Mouse (Mus musculus): ENCODE data around the gene Gm5737. TPM values are rescaled to one million over a fixed set of nuclear protein-coding genes. Genes with fewer than 3 reads are reported as not detected.
A peak's percentile ranks its signal among the peaks of the same experiment; 100 is the strongest.

The Gm5737 gene
- polyA plus RNA-seq, 1 experiment from 2014 or later, result not detected

DNA sequence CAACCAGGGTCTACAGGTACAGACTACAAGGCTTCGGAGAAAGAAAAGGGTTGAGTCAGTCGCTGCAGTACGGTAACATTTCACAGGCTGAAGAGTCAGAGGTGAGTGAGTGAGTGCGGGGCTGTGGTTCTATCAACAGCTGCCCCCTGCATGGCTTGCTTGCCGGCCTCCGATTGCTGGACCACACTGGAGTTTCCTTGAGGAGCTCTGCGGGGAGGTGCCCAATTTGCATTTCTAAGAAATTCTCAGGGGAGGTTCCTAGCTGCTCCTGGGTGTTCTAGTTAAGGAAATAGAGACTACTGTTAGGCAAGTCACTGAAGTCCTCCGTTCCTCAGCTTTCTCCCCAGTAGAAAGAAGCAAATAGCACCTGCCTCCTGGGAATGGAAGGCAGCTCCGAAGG, 32.5 kb downstream of the Gm5737 start:
- ATAC-seq (replicated peaks; ENCODE audit: insufficient number of reproducible peaks, low FRiP score, low TSS enrichment, low read depth) (no peak), DNase-seq (ENCODE audit: low spot score) (no peak)
- Histone ChIP-seq H3K9ac (replicated peaks; ENCODE audit: low read length) (peak overlapping the region; percentile 75), H3K36me3 (replicated peaks; ENCODE audit: control insufficient read depth, insufficient read depth, low read depth, low read length) (no peaks in the 10 kb centered on the region), H3K27ac (replicated peaks; ENCODE audit: low read depth, low read length) (no peak overlapping the region), H3K4me2 (ENCODE audit: low read depth, low read length) (peak overlapping the region; percentile 81), H3K4me3 (ENCODE audit: low read depth, low read length) (no peak overlapping the region; the same call in 1 of the 2 replicates), H3K4me1 (ENCODE audit: control insufficient read depth, insufficient read depth, low read length) (no peaks in the 10 kb centered on the region), H3K9me3 (replicated peaks; ENCODE audit: control insufficient read depth, low read length) (no peaks in the 10 kb centered on the region), H3K27me3 (ENCODE audit: control insufficient read depth, insufficient read depth, low read length) (no peaks in the 10 kb centered on the region)
- 9% methylated on average over 9 of the region's 9 CpGs for WGBS

DNA sequence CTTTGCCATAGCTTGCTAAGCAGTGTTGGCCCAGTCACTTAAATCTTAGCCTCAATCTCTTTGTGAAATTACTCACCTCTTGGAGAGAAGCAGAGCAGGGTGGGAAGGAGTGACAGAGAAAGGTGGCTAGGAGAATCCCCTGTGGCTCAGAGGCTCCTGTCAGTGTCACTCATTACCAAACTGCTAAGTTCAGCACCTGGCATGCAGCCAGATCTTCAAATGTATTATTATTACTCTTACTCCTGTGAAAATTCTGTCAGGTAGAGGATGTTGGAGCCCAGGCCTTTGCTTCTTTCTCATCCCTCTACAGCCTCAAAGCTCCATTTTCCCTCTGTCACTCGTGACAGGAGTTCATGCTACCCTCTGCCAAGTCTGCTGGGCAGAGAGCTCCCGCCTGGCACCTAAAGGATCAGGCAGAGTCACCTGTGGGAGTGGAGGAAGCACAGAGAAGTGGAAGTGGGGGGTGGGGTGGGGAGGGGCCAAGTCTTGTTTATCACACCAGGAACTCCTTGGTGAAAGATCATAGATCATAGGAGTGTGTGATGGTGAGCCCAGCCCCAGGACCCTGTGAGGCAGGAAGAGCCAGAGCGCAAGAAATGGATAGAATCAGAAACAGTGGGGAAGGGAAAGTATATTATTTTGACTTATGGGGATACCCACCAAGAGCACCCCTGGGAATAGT, 36.8 kb downstream of the Gm5737 start:
- Histone ChIP-seq H3K9ac (replicated peaks; ENCODE audit: low read length) (no peak overlapping the region), H3K4me1 (ENCODE audit: control insufficient read depth, insufficient read depth, low read length) (no peaks in the 10 kb centered on the region), H3K4me3 (ENCODE audit: low read depth, low read length) (no peak overlapping the region), H3K27me3 (ENCODE audit: control insufficient read depth, insufficient read depth, low read length) (no peaks in the 10 kb centered on the region), H3K4me2 (ENCODE audit: low read depth, low read length) (no peak overlapping the region), H3K36me3 (replicated peaks; ENCODE audit: control insufficient read depth, insufficient read depth, low read depth, low read length) (no peaks in the 10 kb centered on the region), H3K27ac (replicated peaks; ENCODE audit: low read depth, low read length) (no peak overlapping the region), H3K9me3 (replicated peaks; ENCODE audit: control insufficient read depth, low read length) (no peaks in the 10 kb centered on the region)
- 89% methylated on average over 3 of the region's 3 CpGs for WGBS
- ATAC-seq (replicated peaks; ENCODE audit: insufficient number of reproducible peaks, low FRiP score, low TSS enrichment, low read depth) (no peak), DNase-seq (ENCODE audit: low spot score) (no peak)

DNA sequence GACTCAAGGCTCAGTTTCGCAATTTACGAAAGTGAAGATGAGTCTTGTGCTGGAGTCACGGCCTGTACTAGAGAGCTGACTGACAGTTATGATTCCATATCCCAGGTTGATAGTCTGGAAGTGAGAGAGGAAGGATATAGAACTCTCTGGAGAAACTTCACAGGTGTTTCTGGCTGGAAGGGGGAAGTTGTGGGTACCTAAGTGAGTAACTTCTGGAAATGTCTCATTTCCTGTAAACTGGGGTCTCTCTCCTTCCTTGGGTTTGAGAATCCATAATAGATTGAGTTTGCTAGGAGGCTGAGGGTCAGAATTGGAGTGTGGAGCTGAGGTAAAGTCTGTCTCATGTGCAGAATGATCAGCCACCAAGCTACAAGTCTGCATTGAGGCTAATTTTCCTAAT, 38.0 kb downstream of the Gm5737 start:
- Histone ChIP-seq H3K27me3 (ENCODE audit: control insufficient read depth, insufficient read depth, low read length) (no peaks in the 10 kb centered on the region), H3K9ac (replicated peaks; ENCODE audit: low read length) (no peak overlapping the region), H3K4me1 (ENCODE audit: control insufficient read depth, insufficient read depth, low read length) (no peaks in the 10 kb centered on the region), H3K9me3 (replicated peaks; ENCODE audit: control insufficient read depth, low read length) (no peaks in the 10 kb centered on the region), H3K36me3 (replicated peaks; ENCODE audit: control insufficient read depth, insufficient read depth, low read depth, low read length) (no peaks in the 10 kb centered on the region), H3K4me3 (ENCODE audit: low read depth, low read length) (no peak overlapping the region), H3K27ac (replicated peaks; ENCODE audit: low read depth, low read length) (no peak overlapping the region), H3K4me2 (ENCODE audit: low read depth, low read length) (no peak overlapping the region)
- ATAC-seq (replicated peaks; ENCODE audit: insufficient number of reproducible peaks, low FRiP score, low TSS enrichment, low read depth) (no peak), DNase-seq (ENCODE audit: low spot score) (no peak)
- 90% methylated on average over 3 of the region's 3 CpGs for WGBS

DNA sequence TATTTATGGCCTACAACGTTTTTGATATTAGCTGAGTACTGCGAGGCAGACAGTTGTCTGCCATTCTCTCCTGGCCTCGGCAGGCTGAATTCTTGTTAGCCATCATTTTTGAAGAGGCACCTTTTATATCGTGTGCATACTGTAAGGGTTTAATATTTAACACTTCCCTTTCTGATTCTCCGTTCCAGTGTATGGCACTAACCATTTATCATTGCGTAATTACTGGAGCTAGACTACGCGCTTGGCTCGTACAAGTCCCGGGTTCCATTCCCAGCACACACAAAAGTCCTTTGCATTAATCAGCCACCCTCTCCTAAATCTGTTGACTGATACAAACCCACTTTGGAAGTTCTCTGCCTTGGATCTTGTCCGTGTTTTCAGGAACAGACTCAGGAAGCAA, 47.7 kb downstream of the Gm5737 start:
- Histone ChIP-seq H3K4me2 (ENCODE audit: low read depth, low read length) (no peak overlapping the region), H3K4me3 (ENCODE audit: low read depth, low read length) (no peak overlapping the region), H3K4me1 (ENCODE audit: control insufficient read depth, insufficient read depth, low read length) (peaks cover 2% of the 10 kb centered on the region; the same call in 1 of the 2 replicates), H3K27ac (replicated peaks; ENCODE audit: low read depth, low read length) (no peak overlapping the region), H3K36me3 (replicated peaks; ENCODE audit: control insufficient read depth, insufficient read depth, low read depth, low read length) (no peaks in the 10 kb centered on the region; the same call in 1 of the 2 replicates), H3K9ac (replicated peaks; ENCODE audit: low read length) (no peak overlapping the region), H3K9me3 (replicated peaks; ENCODE audit: control insufficient read depth, low read length) (no peaks in the 10 kb centered on the region), H3K27me3 (ENCODE audit: control insufficient read depth, insufficient read depth, low read length) (no peaks in the 10 kb centered on the region)
- ATAC-seq (replicated peaks; ENCODE audit: insufficient number of reproducible peaks, low FRiP score, low TSS enrichment, low read depth), result no peak
- no peak for DNase-seq (ENCODE audit: low spot score)
- 89% methylated on average over 11 of the region's 11 CpGs for WGBS

DNA sequence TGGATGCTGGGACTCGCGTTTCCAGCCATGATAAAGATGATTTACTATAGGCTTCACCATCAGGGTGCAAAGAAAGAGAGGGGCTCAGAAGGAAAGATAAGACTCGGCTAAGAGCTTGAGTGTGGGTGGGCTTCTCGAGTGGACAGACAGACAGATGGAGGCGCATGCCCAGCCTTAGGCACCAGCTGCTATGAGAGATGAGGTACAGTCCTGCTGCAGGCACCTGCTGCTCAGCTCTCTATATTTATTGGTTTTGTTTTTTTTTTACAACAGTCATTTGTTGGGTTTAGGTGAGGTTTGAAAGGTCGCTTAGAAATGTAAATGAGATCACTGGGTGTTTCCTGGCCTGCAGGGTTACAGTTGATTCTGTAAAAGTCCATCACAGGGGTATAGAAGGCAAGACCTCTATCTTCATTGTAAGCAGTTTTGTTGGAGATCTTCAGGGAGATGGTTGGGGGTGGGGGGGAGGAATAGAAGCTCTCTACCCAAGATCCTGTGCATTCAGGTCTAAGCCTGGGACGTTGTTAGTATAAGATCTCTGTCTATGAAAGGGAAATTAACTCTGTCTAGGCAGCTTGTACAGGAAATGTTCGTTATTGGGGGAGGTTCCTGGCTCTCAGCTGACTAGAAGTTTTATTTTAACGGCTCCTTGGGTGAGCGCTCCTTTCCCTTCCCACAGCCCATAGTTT, 48.8 kb downstream of the Gm5737 start:
- DNase-seq (ENCODE audit: low spot score), result no peak
- Histone ChIP-seq H3K4me2 (ENCODE audit: low read depth, low read length) (no peak overlapping the region), H3K9me3 (replicated peaks; ENCODE audit: control insufficient read depth, low read length) (no peaks in the 10 kb centered on the region), H3K36me3 (replicated peaks; ENCODE audit: control insufficient read depth, insufficient read depth, low read depth, low read length) (no peaks in the 10 kb centered on the region; the same call in 1 of the 2 replicates), H3K4me1 (ENCODE audit: control insufficient read depth, insufficient read depth, low read length) (peaks cover 7% of the 10 kb centered on the region; the same call in 1 of the 2 replicates), H3K27ac (replicated peaks; ENCODE audit: low read depth, low read length) (no peak overlapping the region), H3K4me3 (ENCODE audit: low read depth, low read length) (no peak overlapping the region), H3K27me3 (ENCODE audit: control insufficient read depth, insufficient read depth, low read length) (no peaks in the 10 kb centered on the region), H3K9ac (replicated peaks; ENCODE audit: low read length) (no peak overlapping the region)
- ATAC-seq (replicated peaks; ENCODE audit: insufficient number of reproducible peaks, low FRiP score, low TSS enrichment, low read depth), result no peak
- WGBS, result 46% methylated on average over 10 of the region's 10 CpGs

DNA sequence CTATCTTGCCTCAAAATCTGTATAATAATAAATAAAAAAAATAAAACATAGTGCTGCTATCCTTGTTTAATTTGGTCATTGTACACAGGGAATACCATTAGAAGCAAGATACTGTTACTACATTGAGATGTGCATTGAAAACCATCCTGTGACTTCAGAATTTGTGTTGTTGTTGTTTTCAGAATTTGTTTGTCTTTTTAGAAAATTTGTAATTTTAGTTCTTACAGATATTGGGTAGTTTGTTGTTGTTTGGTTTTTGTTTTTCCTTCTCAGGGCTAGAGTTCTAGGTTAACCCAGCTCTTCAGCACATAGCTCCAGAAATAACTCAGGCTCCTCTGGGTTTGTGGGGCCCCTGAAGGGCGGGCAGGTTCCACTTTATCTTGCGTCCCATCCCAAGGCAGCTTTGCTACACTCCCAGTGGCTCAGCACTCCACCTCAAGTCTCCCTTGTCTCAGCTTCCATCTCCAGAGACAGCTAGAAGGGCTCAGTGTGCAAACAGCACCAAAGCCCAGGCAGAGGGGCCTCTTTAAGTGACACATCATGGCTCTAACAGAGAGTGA, 49.4 kb downstream of the Gm5737 start:
- WGBS, result 17% methylated on average over 2 of the region's 2 CpGs
- Histone ChIP-seq H3K4me3 (ENCODE audit: low read depth, low read length) (no peak overlapping the region), H3K9me3 (replicated peaks; ENCODE audit: control insufficient read depth, low read length) (no peaks in the 10 kb centered on the region), H3K4me1 (ENCODE audit: control insufficient read depth, insufficient read depth, low read length) (peaks cover 10% of the 10 kb centered on the region; the same call in 1 of the 2 replicates), H3K4me2 (ENCODE audit: low read depth, low read length) (no peak overlapping the region), H3K9ac (replicated peaks; ENCODE audit: low read length) (no peak overlapping the region), H3K27ac (replicated peaks; ENCODE audit: low read depth, low read length) (no peak overlapping the region), H3K27me3 (ENCODE audit: control insufficient read depth, insufficient read depth, low read length) (no peaks in the 10 kb centered on the region), H3K36me3 (replicated peaks; ENCODE audit: control insufficient read depth, insufficient read depth, low read depth, low read length) (no peaks in the 10 kb centered on the region; the same call in 1 of the 2 replicates)
- DNase-seq (ENCODE audit: low spot score) (no peak), ATAC-seq (replicated peaks; ENCODE audit: insufficient number of reproducible peaks, low FRiP score, low TSS enrichment, low read depth) (no peak)

DNA sequence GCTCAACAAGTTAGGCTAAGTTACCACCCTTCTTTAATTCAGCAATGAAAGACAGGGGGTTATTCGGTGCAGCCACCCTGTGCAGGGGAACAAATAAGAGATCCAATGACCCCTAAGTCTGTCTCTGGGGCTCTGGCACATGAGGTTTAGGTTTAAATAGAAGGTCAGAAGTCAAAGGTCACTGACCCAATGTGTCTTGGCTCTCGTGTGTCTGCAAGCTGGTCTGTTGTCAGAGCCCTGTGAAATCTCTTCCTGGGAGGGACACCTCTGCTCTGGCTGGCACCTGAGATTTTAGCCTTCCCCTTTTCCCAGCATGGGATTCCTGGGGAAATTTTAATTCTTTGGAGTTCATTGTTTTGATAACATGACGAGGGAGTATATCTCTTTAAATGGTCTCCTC, 50.0 kb downstream of the Gm5737 start:
- Histone ChIP-seq H3K27me3 (ENCODE audit: control insufficient read depth, insufficient read depth, low read length) (no peaks in the 10 kb centered on the region), H3K27ac (replicated peaks; ENCODE audit: low read depth, low read length) (peak overlapping the region; percentile 16), H3K4me2 (ENCODE audit: low read depth, low read length) (no peak overlapping the region), H3K4me3 (ENCODE audit: low read depth, low read length) (no peak overlapping the region), H3K36me3 (replicated peaks; ENCODE audit: control insufficient read depth, insufficient read depth, low read depth, low read length) (no peaks in the 10 kb centered on the region; the same call in 1 of the 2 replicates), H3K9ac (replicated peaks; ENCODE audit: low read length) (no peak overlapping the region), H3K9me3 (replicated peaks; ENCODE audit: control insufficient read depth, low read length) (no peaks in the 10 kb centered on the region), H3K4me1 (ENCODE audit: control insufficient read depth, insufficient read depth, low read length) (peaks cover 10% of the 10 kb centered on the region; the same call in 1 of the 2 replicates)
- peak; percentile 27 for DNase-seq (ENCODE audit: low spot score)
- no peak for ATAC-seq (replicated peaks; ENCODE audit: insufficient number of reproducible peaks, low FRiP score, low TSS enrichment, low read depth)
- WGBS, result 6% methylated on average over 3 of the region's 3 CpGs

DNA sequence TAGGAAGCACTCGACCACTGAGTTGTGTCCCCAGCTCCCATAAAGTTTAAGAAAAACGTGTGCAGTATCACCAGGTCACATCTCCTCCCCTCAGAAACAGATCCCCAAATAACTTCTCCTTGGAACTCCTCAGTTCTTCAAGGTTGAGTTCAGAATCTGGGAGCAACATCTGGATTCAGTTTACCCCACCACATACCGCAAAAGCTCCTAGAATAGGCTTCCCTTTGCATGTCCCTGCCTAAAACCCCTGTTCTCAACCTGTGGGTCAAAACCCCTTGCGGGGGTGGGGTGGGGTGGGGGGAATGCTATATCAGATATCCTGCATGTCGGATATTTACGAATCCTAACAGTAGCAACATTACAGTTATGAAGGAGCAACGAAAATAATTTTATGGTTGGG, 50.5 kb downstream of the Gm5737 start:
- peaks cover 10% of the 10 kb centered on the region; the same call in 1 of the 2 replicates for H3K4me1 ChIP-seq (ENCODE audit: control insufficient read depth, insufficient read depth, low read length)
- H3K4me3 ChIP-seq (ENCODE audit: low read depth, low read length), result no peak overlapping the region
- no peaks in the 10 kb centered on the region; the same call in 1 of the 2 replicates for H3K36me3 ChIP-seq (replicated peaks; ENCODE audit: control insufficient read depth, insufficient read depth, low read depth, low read length)
- 32% methylated on average over 7 of the region's 7 CpGs for WGBS
- H3K9me3 ChIP-seq (replicated peaks; ENCODE audit: control insufficient read depth, low read length), result no peaks in the 10 kb centered on the region
- ATAC-seq (replicated peaks; ENCODE audit: insufficient number of reproducible peaks, low FRiP score, low TSS enrichment, low read depth) (no peak), DNase-seq (ENCODE audit: low spot score) (peak; percentile 81)
- no peak overlapping the region for H3K4me2 ChIP-seq (ENCODE audit: low read depth, low read length)
- H3K27ac ChIP-seq (replicated peaks; ENCODE audit: low read depth, low read length), result peak overlapping the region; percentile 66
- H3K9ac ChIP-seq (replicated peaks; ENCODE audit: low read length), result no peak overlapping the region
- H3K27me3 ChIP-seq (ENCODE audit: control insufficient read depth, insufficient read depth, low read length), result no peaks in the 10 kb centered on the region
